Mouse (Mus musculus) embryonic facial prominence, embryonic 10.5 days (tissue): Measurements from ENCODE around the gene Degs1. TPM values are rescaled to one million over a fixed set of nuclear protein-coding genes. Genes with fewer than 3 reads are reported as not detected.

Experiments used
- DNase-seq: peaks from one replicate; pipeline ENCODE4 v3.0.0-alpha.2; 2017; ENCODE audit warnings: low spot score
- H3K27ac ChIP-seq: fragments of 300-500 bp; sonication (generic); replicated peaks from 2 replicates; pipeline ENCODE4 v1.5.1; 2016; ENCODE audit warnings: mild to moderate bottlenecking
- H3K27me3 ChIP-seq: fragments of 300-500 bp; sonication (generic); replicated peaks from 2 replicates; pipeline ENCODE4 v1.6.1; 2016; ENCODE audit warnings: low read depth, mild to moderate bottlenecking; ENCODE audit not compliant: poor library complexity, severe bottlenecking
- H3K36me3 ChIP-seq: fragments of 300-500 bp; sonication (generic); replicated peaks from 2 replicates; pipeline ENCODE4 v1.6.1; 2016; ENCODE audit warnings: mild to moderate bottlenecking, moderate library complexity
- H3K4me1 ChIP-seq: fragments of 300-500 bp; sonication (generic); 2 replicates; pipeline ENCODE4 v1.6.1; 2016
- H3K4me3 ChIP-seq: fragments of 300-500 bp; sonication (generic); 2 replicates; pipeline ENCODE4 v1.5.1; 2016; ENCODE audit warnings: mild to moderate bottlenecking, moderate library complexity
- H3K9me3 ChIP-seq: fragments of 300-500 bp; sonication (generic); 2 replicates; pipeline ENCODE4 v1.6.1; 2016; ENCODE audit warnings: mild to moderate bottlenecking
- WGBS: fragments of 180-500 bp; shearing (Covaris S2); methylation state at CpG from one replicate; pipeline ENCODE4 v1.1.7; 2016; 5-methylcytosine and 5-hydroxymethylcytosine counted together
- polyA plus RNA-seq: library from polyadenylated mRNA; unstranded; fragments of >200 nt; fragmentation: Nextera tagmentation; extraction: Ambion mirVana; gene quantifications from 2 replicates; pipeline ENCODE4 v1.2.1, GENCODE M21; 2016

The Degs1 gene
- polyA plus RNA-seq, 1 experiment from 2014 or later, result 67.3 TPM

GRCm38 (mm10) chr1:182279436-182279835 lies 3.2 kb downstream of the Degs1 start:
- peaks cover 5% of the 10 kb centered on the region; the same call in 1 of the 2 replicates for H3K27me3 ChIP-seq
- peaks cover 31% of the 10 kb centered on the region for H3K4me1 ChIP-seq
- H3K9me3 ChIP-seq, result no peaks in the 10 kb centered on the region
- WGBS, result 89% methylated on average over 4 of the region's 4 CpGs
- H3K27ac ChIP-seq, result no peak overlapping the region
- peaks cover 50% of the 10 kb centered on the region for H3K36me3 ChIP-seq
- no peak overlapping the region for H3K4me3 ChIP-seq
- DNase-seq, result no peak

- H3K9me3 ChIP-seq, result no peaks in the 10 kb centered on the region
- DNase-seq, result no peak
- H3K4me3 ChIP-seq, result no peak overlapping the region
- H3K4me1 ChIP-seq, result peaks cover 2% of the 10 kb centered on the region; the same call in 1 of the 2 replicates
- H3K27me3 ChIP-seq, result no peaks in the 10 kb centered on the region
- H3K27ac ChIP-seq, result no peak overlapping the region
- H3K36me3 ChIP-seq, result peaks cover 70% of the 10 kb centered on the region
- 91% methylated on average over 6 of the region's 6 CpGs for WGBS
These were observed 7.5 kb downstream of the Degs1 start for GRCm38 (mm10) chr1:182275109-182275508.

- H3K9me3 ChIP-seq, result no peaks in the 10 kb centered on the region
- WGBS, result 86% methylated on average over 5 of the region's 5 CpGs
- H3K4me1 ChIP-seq, result no peaks in the 10 kb centered on the region
- H3K4me3 ChIP-seq, result no peak overlapping the region
- no peaks in the 10 kb centered on the region for H3K27me3 ChIP-seq
- H3K27ac ChIP-seq, result no peak overlapping the region
- H3K36me3 ChIP-seq, result peaks cover 42% of the 10 kb centered on the region
- no peak for DNase-seq
These were observed 11.0 kb downstream of the Degs1 start for GRCm38 (mm10) chr1:182271632-182272031.

- DNase-seq, result no peak
- no peaks in the 10 kb centered on the region for H3K27me3 ChIP-seq
- H3K4me1 ChIP-seq, result no peaks in the 10 kb centered on the region
- H3K36me3 ChIP-seq, result peaks cover 36% of the 10 kb centered on the region
- no peak overlapping the region for H3K4me3 ChIP-seq
- no peak overlapping the region for H3K27ac ChIP-seq
- WGBS, result 85% methylated on average over 5 of the region's 5 CpGs
- H3K9me3 ChIP-seq, result no peaks in the 10 kb centered on the region
These were observed 11.5 kb downstream of the Degs1 start for GRCm38 (mm10) chr1:182271130-182271529.

GRCm38 (mm10) chr1:182268317-182268716 lies 14.3 kb downstream of the Degs1 start:
- no peak for DNase-seq
- Histone ChIP-seq H3K4me3 (no peak overlapping the region), H3K4me1 (no peaks in the 10 kb centered on the region), H3K27ac (no peak overlapping the region), H3K27me3 (no peaks in the 10 kb centered on the region), H3K36me3 (peaks cover 10% of the 10 kb centered on the region), H3K9me3 (no peaks in the 10 kb centered on the region)
- WGBS, result 61% methylated on average over 4 of the region's 4 CpGs

GRCm38 (mm10) chr1:182266028-182266525 lies 16.5 kb downstream of the Degs1 start:
- 91% methylated on average over 11 of the region's 11 CpGs for WGBS

GRCm38 (mm10) chr1:182256041-182256680 lies 26.4 kb downstream of the Degs1 start:
- no peak overlapping the region for H3K4me3 ChIP-seq
- H3K36me3 ChIP-seq, result no peaks in the 10 kb centered on the region
- 85% methylated on average over 11 of the region's 11 CpGs for WGBS
- H3K27ac ChIP-seq, result no peak overlapping the region
- no peaks in the 10 kb centered on the region for H3K4me1 ChIP-seq
- H3K9me3 ChIP-seq, result no peaks in the 10 kb centered on the region
- DNase-seq, result no peak
- H3K27me3 ChIP-seq, result no peaks in the 10 kb centered on the region

More at GRCm38 (mm10) chr1:182266028-182266525, 16.5 kb downstream of the Degs1 start:
- no peak for DNase-seq
- H3K36me3 ChIP-seq, result no peaks in the 10 kb centered on the region
- no peaks in the 10 kb centered on the region for H3K4me1 ChIP-seq
- no peak overlapping the region for H3K4me3 ChIP-seq
- no peak overlapping the region for H3K27ac ChIP-seq
- H3K9me3 ChIP-seq, result no peaks in the 10 kb centered on the region
- no peaks in the 10 kb centered on the region for H3K27me3 ChIP-seq

- Histone ChIP-seq H3K4me1 (0 out of 2 replicates have a peak, but pooled peaks cover 4% of the 10 kb centered on the region), H3K9me3 (no peaks in the 10 kb centered on the region), H3K36me3 (no peaks in the 10 kb centered on the region), H3K4me3 (no peak overlapping the region), H3K27ac (no peak overlapping the region), H3K27me3 (no peaks in the 10 kb centered on the region)
- no peak for DNase-seq
- WGBS, result 89% methylated on average over 11 of the region's 11 CpGs
These were observed 27.6 kb downstream of the Degs1 start for GRCm38 (mm10) chr1:182255031-182255430.

GRCm38 (mm10) chr1:182254618-182255017 lies 28.0 kb downstream of the Degs1 start:
- 92% methylated on average over 8 of the region's 8 CpGs for WGBS
- H3K27me3 ChIP-seq, result no peaks in the 10 kb centered on the region
- no peaks in the 10 kb centered on the region for H3K9me3 ChIP-seq
- H3K4me3 ChIP-seq, result no peak overlapping the region
- no peaks in the 10 kb centered on the region for H3K36me3 ChIP-seq
- DNase-seq, result no peak
- 0 out of 2 replicates have a peak, but pooled peaks cover 4% of the 10 kb centered on the region for H3K4me1 ChIP-seq
- no peak overlapping the region for H3K27ac ChIP-seq

- no peak for DNase-seq
- no peak overlapping the region for H3K4me3 ChIP-seq
- no peak overlapping the region for H3K27ac ChIP-seq
- 88% methylated on average over 12 of the region's 12 CpGs for WGBS
- 0 out of 2 replicates have a peak, but pooled peaks cover 4% of the 10 kb centered on the region for H3K4me1 ChIP-seq
- no peaks in the 10 kb centered on the region for H3K36me3 ChIP-seq
- no peaks in the 10 kb centered on the region for H3K9me3 ChIP-seq
- H3K27me3 ChIP-seq, result no peaks in the 10 kb centered on the region
These were observed 28.7 kb downstream of the Degs1 start for GRCm38 (mm10) chr1:182253756-182254534.

- H3K9me3 ChIP-seq, result no peaks in the 10 kb centered on the region
- no peak for DNase-seq
- no peaks in the 10 kb centered on the region for H3K36me3 ChIP-seq
- no peak overlapping the region for H3K4me3 ChIP-seq
- 0 out of 2 replicates have a peak, but pooled peaks cover 4% of the 10 kb centered on the region for H3K4me1 ChIP-seq
- 73% methylated on average over 10 of the region's 10 CpGs for WGBS
- no peak overlapping the region for H3K27ac ChIP-seq
- H3K27me3 ChIP-seq, result no peaks in the 10 kb centered on the region
These were observed 30.0 kb downstream of the Degs1 start for GRCm38 (mm10) chr1:182252534-182253171.

GRCm38 (mm10) chr1:182250734-182251133 lies 31.9 kb downstream of the Degs1 start:
- Histone ChIP-seq H3K36me3 (no peaks in the 10 kb centered on the region), H3K4me3 (no peak overlapping the region), H3K4me1 (0 out of 2 replicates have a peak, but pooled peaks cover 4% of the 10 kb centered on the region), H3K27ac (no peak overlapping the region), H3K9me3 (no peaks in the 10 kb centered on the region), H3K27me3 (no peaks in the 10 kb centered on the region)
- no peak for DNase-seq
- 81% methylated on average over 4 of the region's 4 CpGs for WGBS
